Mouse (Mus musculus): ENCODE data around the gene Gtf2i.

Gtf2i gene

DNA sequence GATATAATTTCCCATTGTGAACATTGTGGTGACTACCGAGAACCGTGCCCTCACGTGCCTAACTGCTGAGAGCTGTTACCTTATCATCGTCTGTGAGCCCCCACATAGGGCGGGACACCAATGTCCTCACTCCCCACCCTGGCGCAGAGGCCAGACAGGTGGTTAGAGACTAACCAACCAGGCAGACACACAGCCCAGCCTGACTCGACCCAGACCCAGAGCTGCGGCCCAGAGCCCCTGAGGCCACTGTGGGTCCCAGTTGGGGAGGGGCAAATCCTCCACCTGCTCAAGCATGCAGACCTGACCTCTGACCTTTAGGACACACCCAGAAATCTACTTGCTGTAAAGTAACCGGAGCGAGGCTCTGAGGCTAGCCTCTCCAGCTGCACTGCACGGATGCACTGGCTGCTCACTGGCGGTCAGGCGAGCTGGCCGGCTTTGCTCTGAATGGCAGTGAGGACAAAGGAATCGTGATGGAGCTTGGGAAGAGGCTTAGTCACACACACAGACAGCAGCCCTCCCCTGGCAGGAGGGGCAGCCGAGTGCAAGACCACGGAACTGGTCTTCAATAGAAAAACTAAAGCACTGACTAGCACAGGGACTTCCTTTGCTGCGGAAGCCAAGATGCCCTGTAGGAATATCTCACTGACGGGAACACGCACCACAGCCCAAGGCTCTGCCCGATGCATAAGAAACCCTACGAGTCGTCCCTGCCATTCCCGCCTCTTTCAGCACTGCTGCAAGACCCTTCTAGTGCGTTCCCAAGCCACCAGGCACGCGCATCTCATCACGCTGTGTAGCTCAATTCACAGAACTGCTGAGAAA, 76.4 kb downstream of the Gtf2i start:
- DNase-seq: no peak

DNA sequence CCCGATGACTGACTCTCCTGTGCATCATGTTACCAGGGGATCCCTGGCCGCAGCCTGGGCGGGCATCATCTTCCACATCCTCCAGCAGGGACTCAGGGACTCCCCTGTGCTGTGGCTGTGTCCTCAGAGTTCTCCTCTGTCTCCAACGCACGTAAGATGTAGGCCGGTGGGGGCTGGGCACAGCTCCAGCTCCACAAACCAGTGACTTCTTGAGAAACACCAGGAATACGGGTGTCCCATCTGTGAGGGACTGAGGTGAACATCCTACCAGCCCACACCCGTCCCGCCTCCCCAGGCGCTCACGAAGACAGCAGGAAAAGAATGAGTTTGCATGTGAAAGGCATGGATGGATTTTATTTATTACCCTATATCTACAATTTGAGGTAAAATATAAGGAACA, 77.1 kb downstream of the Gtf2i start:
- no peak for DNase-seq

DNA sequence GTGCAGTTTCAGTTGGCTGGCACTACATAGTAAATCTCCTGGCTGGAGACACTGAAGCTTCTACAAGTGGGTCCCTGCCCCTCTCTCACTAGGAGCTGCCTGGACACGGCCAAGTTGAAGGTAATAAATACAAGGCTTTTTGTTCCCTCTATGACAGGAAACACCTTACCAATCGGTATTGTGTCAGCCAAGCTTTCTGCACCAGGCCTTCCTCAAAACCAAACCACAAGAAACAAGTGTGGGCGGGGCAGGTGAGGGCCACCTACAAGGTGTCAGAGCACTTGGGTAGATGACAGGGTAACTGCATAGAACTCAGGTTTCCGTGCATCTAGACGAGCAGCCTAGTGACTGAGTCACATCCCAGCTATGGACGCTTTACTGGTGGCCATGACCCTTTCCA, 77.8 kb downstream of the Gtf2i start:
- DNase-seq: peak in 1 of 2 experiments; percentile 59

DNA sequence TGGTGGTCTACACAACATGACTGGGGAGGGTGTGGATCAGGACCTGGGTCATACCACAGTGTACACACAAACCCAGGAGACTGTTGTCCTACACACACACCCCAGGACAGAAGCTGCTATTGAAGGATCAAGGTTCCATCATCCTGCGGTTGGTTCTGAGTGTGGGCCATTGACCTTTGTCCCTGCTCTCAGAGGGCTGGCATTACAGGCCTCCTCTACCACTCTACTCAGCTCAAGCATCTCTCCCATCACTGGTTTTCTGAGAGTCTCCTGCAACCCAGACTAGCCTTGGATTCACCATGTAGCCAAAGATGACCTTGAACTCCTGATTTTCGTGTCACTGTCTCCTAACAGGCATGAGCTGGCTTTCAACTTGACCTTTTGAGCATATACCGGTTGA, 78.3 kb downstream of the Gtf2i start:
- DNase-seq: no peak

DNA sequence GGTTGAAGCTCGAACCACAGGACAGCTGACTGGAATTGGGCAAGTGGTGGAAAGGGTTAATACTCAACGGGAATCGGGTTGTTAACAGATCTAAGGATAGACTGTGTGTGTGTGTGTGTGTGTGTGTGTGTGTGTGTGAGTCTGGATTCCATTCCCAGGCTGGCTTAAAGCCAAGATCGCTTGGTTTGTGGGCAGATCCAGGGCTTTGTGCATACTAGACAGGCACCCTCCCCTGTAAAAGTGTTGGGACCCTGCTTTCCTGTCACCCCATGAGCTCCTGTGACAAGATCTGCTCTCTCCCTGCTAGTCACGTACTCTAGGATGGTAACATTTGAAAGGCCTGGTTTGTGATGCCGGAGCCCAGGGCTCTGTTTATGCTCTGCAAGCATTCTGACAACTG, 79.4 kb downstream of the Gtf2i start:
- peak; percentile 69 to 71 for DNase-seq

DNA sequence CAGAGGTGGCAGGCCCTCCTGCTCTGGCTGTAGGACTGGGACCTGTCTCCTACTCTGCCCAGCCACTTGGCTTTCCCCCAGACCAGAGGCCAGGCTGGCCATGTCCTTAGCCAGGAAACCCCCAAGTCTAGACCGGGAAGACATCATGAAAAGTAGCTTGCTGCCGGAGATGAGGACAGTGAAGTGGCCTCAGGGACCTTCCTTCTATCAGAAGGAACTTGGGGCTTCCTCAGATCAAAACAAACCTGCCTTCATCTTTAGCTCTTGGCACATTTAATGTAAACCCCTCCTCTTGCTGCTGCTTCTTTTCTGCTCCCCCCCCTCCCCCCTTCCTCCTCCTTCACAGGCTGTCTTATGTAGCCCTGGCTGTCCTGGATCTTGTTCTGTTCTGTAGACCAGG, 80.4 kb downstream of the Gtf2i start:
- no peak for DNase-seq

DNA sequence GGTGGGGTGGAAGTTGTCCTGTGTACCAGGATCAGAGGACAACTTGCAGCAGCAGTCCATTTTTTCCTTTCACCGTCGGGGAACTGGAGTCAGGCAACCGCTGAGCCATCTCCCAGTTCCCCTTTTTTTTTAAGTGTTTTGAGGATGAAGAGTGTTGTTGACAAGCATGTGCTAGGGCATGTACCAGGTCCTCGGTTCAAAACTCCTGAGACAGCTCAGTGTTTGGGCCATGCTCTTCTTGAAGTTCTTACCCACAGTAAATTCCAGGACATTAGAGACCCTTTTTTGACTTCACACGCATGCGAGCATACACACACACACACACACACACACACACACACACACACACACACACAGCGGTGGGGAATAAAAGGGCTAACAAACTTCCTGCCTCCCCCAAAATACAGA, 81.3 kb downstream of the Gtf2i start:
- DNase-seq: no peak

DNA sequence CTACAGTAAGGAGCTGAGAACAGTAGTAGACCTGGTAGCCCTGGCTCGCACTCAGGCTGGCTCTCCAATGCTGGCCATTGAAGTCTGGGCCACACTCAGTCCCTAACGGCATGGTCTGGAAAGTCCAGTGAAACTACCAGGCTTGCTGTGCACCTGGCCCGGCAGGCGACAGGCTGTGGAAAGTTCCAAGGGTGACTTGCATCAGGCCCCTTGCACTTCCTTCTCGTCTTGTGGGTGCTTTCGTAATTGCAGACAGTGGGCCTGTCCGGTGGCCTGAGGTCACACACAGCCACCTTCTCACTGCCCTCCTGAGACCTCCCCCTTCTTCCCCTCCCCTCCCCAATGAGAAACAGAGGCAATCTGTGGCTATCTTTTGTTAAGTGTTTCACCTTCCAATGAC, 82.0 kb downstream of the Gtf2i start:
- peak; percentile 78 for DNase-seq

DNA sequence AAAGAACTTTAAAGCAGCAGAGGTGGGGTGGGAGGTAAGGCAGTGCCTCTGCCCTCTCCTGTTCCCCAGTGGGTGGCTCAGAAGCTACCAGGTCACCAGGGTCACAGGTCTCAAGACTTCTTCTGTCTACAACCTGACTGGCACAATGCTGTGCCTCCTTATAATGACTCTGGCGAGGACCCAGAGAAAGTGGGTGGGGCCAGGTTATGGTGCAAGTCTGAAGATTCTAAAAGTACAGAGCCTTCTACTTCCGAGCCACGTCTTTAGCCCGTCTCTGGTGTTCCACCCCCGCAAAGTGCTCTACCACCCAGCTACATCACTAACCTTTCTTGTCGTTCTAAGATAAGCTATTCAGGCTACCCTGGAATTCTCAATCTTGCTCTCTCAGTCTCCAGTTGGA, 82.4 kb downstream of the Gtf2i start:
- peak; percentile 74 to 78 for DNase-seq

DNA sequence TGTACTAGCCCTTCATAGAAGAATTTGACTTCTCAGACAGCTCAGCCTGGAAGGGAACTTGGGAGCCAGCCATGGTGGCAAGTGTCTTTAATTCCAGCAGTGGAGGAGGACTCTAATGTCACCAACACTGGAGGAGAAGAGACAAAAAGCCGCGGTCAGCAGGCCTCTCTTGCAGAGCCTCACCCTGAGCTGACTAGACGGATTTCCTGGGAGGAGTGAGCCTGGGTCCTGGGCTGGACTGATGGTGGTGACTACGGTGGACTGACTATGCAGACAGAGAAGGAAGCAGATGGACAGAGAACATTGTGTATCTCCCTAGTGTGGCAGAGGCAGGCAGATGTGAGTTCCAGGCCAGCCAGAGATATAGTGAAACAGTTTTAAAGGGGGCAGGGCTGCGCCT, 83.2 kb downstream of the Gtf2i start:
- peak; percentile 56 to 63 for DNase-seq

DNA sequence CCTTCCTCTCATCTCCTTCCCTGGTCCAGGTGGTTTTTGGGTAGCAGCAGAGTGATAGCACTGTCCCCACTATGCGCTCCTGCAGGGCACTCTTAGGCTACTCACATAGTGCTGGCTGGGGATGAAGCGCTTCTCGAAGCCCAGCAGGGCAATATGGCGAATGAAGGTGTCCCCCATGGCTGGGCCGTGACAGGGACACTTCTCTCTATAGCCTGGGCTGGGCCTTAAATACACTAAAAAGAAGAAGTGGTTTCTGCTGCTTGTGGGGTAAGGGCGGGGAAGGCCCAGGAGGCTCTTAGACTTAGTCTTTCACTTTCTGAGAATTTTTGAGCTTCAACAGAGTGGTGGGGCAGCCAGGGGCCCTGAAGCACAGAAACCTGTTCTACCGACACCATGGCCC, 85.2 kb downstream of the Gtf2i start, which contains the start of gene Ncf1:
TSS of gene Ncf1 (minus strand) at position 235 of the 400 bp plus-strand sequence.
- DNase-seq: peak; percentile 61 to 64

DNA sequence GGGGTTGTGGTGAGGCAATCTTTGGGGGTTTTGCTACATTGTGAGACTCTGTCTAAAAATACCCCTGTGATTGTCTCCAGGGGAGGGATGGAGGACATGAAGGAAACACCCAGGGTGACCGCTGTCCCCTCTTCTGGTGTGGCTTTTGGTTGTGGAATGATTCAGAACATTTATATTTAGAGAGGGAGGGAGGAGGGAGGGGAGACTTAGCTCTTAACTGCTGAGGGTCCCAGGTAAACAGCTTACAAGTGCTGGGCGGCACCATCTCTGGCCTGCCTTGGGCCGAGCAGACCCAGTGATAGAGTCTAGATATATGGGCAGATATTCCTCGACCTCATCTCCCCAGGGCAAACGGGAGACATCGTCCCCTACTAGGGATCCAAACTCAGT, 86.3 kb downstream of the Gtf2i start:
- no peak for DNase-seq

DNA sequence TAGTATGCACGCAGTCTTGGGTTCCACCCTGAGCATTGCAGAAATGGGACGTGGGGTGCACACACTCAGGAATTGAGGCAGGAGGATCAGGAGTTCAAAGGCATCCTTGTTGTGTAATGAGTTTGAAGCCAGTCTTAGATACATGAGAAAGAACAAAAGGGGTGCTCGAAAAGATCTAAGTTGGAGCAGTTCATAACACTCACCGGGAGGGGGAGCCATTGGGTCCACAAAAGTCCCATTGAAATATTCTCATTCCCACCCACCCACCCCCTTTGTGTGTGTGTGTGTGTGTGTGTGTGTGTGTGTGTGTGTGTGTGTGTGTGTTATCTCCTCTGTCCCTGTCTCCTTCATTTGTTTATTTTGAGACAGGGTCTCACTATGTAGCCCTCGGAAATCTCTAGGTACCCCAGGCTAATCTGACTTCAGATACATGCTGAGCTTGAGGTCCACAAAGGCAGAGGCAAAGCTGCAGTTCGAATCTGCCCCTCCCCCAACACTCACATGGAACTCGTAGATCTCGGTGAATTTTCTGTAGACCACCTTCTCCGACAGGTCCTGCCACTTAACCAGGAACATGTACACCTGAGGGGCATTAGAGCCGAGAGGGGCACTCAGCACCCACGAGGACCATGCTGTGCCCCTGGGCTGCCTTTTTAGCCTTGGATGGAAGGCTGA, 86.8 kb downstream of the Gtf2i start:
- DNase-seq: peak in 1 of 2 experiments; percentile 63

DNA sequence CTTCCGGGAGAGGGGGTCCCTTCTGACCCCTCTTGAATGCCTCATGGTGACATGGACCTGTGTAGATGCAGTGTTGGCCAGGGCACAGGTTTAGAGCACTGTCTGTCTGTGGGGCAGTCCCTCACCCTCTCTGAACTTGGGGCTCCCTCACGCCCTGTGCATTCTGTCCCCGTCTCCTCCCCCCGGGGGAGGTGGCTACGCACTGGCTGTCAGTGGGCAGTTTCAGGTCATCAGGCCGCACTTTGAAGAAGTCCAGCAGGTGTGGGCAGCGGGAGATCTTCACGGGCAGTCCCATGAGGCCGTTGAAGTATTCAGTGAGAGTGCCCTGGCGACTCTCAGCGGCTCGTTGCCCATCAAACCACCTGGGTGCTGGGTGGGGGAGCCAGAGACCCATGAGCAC, 87.6 kb downstream of the Gtf2i start:
- no peak for DNase-seq

DNA sequence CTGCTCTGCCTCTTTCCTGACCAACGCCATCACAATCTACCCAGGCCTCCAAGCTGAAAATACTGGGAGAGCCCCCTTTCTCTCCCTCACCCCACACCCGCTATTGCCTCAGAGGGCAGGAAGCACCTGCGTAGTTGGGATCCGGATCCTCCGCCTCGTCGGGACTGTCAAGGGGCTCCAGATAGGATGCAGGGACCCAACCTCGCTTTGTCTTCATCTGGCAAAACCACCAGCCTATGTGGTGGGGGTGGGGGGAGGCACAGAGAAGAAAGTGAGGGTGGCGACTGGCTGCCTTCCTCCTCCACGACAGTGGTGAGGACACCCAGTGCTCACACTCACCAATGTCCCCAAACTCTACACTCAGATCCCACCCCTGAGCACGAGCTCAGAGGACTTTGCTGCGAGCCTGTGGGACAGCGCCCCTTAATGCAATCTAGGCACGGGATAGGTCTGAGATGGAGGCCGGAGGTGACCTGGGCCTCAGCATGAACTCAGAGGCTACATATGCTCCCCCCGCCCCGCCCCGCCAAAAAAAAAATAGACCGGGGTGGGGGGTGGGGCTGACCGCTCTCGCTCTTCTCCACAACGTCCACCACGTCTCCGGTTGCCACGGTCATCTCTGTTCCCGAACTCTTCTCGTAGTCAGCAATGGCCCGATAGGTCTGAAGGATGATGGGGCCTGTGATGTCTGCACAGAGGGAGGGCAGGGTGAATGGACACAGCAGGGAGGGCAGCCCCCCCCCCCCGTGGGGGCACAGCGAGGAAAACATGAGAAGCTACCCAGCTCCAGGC, 89.3 kb downstream of the Gtf2i start:
- DNase-seq: no peak

DNA sequence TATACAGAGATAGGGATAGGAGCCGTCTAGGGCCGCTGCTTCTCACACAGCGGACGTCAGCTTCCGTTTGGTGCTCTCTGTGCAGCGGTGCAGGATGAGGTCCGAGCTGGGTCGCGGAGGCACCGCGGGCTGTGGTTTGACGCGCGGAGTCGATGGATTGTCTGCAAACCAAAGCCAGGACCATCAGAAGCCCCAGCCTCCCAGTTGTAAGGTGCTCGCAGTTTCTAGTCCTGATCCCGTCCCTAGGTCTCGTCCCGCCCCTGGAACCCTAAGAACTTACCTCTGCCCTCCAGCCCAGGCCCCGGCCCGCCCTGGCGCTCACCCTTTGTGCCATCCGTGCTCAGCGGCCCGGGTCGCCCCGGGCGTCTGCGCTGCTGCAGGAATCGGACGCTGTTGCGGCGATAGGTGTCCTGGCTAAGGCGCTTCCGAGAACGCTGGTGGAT, 92.8 kb downstream of the Gtf2i start:
- DNase-seq: no peak

DNA sequence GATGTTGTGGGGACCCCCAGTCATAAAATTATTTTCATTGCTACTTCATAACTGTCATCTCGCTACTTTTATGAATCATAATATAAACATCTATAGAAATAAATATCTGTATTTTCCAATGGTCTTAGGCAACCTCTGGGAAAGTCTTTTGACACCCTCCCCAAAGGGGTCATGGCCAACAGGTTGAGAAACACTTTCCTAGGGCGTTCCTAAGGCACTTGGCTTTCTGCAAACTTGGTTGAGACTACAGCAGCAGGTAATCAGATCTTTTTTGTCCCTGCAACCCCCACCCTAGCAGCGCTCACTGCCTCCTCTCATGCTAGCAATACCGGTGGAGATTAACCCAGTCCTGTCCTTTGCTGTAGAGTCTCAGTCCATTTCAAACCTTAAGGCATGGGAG, 93.3 kb downstream of the Gtf2i start:
- peak in 1 of 2 experiments; percentile 38 for DNase-seq

DNA sequence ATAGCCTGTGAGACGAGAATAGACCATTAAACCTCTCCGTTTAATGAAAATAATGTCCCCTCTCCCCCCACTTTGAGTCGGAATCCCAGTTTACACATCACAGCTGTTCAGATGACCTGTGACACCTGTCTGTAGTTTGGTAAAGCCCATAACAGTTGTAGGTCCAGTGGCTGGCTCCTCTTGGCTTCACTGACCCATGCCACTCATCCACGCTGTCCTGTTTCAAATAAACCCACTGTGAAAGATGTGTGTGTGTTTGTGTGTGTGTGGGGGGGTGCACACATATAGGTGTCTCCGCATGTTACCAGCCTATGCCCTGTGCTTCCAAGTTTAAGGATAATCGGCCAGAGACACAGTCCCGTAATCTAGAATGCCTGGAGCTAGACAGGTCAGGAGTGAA, 96.7 kb downstream of the Gtf2i start:
- no peak for DNase-seq

DNA sequence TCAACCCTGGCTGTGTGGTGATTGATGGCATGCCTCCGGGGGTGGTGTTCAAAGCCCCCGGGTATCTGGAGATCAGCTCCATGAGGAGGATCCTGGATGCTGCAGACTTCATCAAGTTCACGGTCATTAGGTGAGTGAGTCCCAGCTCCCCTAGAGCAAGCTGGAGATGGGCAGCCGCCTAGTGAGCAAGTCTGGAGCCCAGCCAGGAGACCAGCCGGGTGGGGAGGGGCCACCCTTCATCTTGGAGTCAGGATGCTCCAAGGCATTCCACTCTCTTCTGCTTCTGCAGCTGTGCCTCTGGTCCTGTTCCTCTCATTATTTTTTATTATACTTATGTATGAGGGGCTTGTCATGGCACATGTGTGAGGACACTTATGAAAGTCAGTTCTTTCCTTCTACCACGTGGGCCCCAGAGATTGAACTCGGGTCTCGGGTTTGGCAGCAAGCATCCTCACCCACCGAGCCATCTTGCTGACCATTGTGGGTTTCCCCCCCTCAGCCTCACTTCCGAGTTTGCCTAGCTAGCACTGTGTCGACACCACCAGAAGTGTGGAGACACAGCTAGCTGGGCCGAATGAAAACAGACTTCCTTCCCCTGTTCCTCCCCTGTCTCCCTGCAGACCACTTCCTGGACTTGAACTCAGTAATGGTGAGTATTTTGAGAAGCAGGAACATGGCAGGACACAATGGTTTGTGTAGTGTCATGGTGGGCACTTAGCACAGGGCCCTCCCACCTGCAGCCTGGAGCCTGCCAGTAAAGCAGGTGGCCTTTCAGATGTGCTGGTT, 100.3 kb downstream of the Gtf2i start:
- DNase-seq: no peak

DNA sequence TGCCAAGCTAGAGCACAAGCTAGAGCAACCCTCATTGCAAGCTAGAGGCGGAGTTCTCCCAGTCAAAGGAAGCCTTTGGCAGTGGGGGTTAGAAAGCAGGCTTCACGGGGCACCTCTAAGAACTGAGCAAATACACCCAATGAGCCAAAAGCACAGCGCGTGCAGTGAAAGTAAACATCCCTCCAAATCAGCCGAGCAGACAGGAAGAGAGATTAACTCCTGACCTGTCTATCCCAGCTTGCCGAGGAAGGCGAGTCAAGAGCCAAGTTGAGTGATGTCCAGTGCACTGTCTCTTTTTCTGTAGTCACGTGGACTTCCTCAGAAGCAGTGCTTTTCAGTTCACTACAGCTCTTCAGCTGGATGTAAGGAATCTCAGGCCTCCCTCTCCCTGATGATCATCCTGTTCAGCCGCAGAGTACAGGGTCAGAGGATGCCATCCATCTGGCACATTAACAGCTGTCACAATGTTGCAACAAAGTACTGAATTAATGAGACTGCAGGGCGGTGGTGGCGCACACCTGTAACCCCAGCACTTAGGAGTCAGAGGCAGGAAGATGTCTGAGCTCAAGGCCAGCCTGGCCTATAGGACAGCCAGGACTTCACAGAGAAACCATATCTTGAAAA, 104.5 kb downstream of the Gtf2i start:
- peak; percentile 60 to 82 for DNase-seq

DNA sequence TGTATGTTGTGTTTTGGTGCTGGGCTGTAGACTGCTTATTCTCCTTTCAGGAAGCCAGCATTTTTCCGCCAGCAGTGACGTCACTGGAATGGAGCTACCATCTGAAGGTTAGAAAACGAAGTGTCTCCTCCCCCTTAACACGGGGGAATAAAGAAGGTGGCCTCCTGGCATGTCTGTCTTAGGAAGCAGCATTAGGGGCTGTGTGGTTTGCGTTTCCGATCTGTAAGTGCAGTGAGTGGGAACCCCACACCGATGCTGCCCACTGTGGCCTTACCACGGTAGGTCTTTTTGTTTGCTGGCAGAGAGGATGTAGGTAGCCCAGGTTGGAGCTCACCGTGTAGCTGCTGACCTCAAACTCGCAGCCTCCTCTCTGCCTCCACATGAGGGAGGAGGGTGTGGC, 107.8 kb downstream of the Gtf2i start:
- no peak for DNase-seq

DNA sequence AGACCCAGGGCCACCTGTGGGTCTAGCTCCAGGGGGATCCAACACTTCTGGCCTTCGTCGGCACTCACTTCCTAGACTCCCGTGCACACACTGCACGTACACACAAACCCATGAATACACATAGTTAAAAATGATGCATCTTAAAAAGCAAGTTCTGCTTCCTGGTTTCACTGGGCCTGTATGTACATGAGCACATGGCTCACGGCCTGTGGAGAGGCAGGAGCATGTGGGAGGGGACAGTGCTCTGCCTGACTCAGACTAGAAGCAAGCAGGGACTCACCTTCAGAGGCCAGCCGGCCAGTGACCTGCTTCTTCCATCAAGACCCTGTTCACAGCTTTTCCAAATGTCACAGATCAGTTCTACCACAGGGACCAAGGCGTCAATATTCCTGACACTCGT, 120.9 kb downstream of the Gtf2i start:
- DNase-seq: no peak
